Mouse (Mus musculus) lung, embryonic 16.5 days (tissue): ENCODE results near the gene Apba1. TPM values are rescaled to one million over a fixed set of nuclear protein-coding genes. Genes with fewer than 3 reads are reported as not detected.

Source experiments
- ATAC-seq: fragments of 200-750 bp; cut with Nextera tagmentation; 2 replicates; pipeline ENCODE4 v1.8.0; 2017; ENCODE audit warnings: low read depth, mild to moderate bottlenecking, moderate library complexity
- H3K27ac ChIP-seq: fragments of 300-500 bp; sonication (generic); 2 replicates; pipeline ENCODE4 v1.5.1; 2014; ENCODE audit warnings: mild to moderate bottlenecking, control low read depth, low read length
- H3K27me3 ChIP-seq: fragments of 300-500 bp; sonication (generic); 2 replicates; pipeline ENCODE4 v1.6.1; 2014; ENCODE audit warnings: low read depth, low read length, mixed read lengths; ENCODE audit not compliant: control insufficient read depth, insufficient read depth
- H3K36me3 ChIP-seq: fragments of 300-500 bp; sonication (generic); 2 replicates; pipeline ENCODE4 v1.6.1; 2014; ENCODE audit warnings: low read length; ENCODE audit not compliant: control insufficient read depth, insufficient read depth
- H3K4me1 ChIP-seq: fragments of 300-500 bp; sonication (generic); replicated peaks from 2 replicates; pipeline ENCODE4 v1.6.1; 2014; ENCODE audit warnings: low read length, mixed read lengths; ENCODE audit not compliant: control insufficient read depth, insufficient read depth
- H3K4me2 ChIP-seq: fragments of 300-500 bp; sonication (generic); 2 replicates; pipeline ENCODE4 v1.6.1; 2014; ENCODE audit warnings: low read depth, low read length, control low read depth
- H3K4me3 ChIP-seq: fragments of 300-500 bp; sonication (generic); 2 replicates; pipeline ENCODE4 v1.5.1; 2014; ENCODE audit warnings: mild to moderate bottlenecking, low read length, control low read depth
- H3K9ac ChIP-seq: fragments of 300-500 bp; sonication (generic); 2 replicates; pipeline ENCODE4 v1.6.1; 2014; ENCODE audit warnings: low read length, control low read depth
- H3K9me3 ChIP-seq: fragments of 300-500 bp; sonication (generic); 2 replicates; pipeline ENCODE4 v1.6.1; 2016; ENCODE audit warnings: low read length; ENCODE audit not compliant: control insufficient read depth
- WGBS: fragments of 180-500 bp; shearing (Covaris S2); extraction: QIAGEN DNeasy Blood & Tissue Kit; methylation state at CpG from one replicate; pipeline ENCODE4 v1.1.7; 2014; 5-methylcytosine and 5-hydroxymethylcytosine counted together
- polyA plus RNA-seq: library from polyadenylated mRNA; unstranded; fragments of >200 nt; fragmentation: Nextera tagmentation; extraction: Ambion mirVana; gene quantifications from 2 replicates; pipeline ENCODE4 v1.2.1, GENCODE M21; 2015

Gene Apba1
- polyA plus RNA-seq, 1 experiment from 2014 or later, result 0.33 TPM

- H3K36me3 ChIP-seq, result no peaks in the 10 kb centered on the region
- no peaks in the 10 kb centered on the region for H3K4me1 ChIP-seq
- no peak overlapping the region for H3K4me3 ChIP-seq
- ATAC-seq, result no peak
- H3K27ac ChIP-seq, result no peak overlapping the region
- no peaks in the 10 kb centered on the region for H3K27me3 ChIP-seq
- H3K9ac ChIP-seq, result no peak overlapping the region
- 28% methylated on average over 6 of the region's 6 CpGs for WGBS
- H3K9me3 ChIP-seq, result no peaks in the 10 kb centered on the region
- no peak overlapping the region for H3K4me2 ChIP-seq
Measured at GRCm38 (mm10) chr19:23984186-23984585, 225.5 kb downstream of the Apba1 start.

GRCm38 (mm10) chr19:23987291-23987690, 228.6 kb downstream of the Apba1 start:
- H3K27ac ChIP-seq, result no peak overlapping the region
- no peak overlapping the region for H3K9ac ChIP-seq
- no peak overlapping the region for H3K4me3 ChIP-seq
- no peaks in the 10 kb centered on the region for H3K4me1 ChIP-seq
- no peaks in the 10 kb centered on the region for H3K27me3 ChIP-seq
- 46% methylated on average over 2 of the region's 2 CpGs for WGBS
- no peaks in the 10 kb centered on the region for H3K9me3 ChIP-seq
- no peaks in the 10 kb centered on the region for H3K36me3 ChIP-seq
- no peak overlapping the region for H3K4me2 ChIP-seq
- no peak for ATAC-seq

- no peak overlapping the region for H3K4me3 ChIP-seq
- no peaks in the 10 kb centered on the region for H3K36me3 ChIP-seq
- H3K9ac ChIP-seq, result no peak overlapping the region
- H3K27ac ChIP-seq, result no peak overlapping the region
- no peak for ATAC-seq
- no peaks in the 10 kb centered on the region for H3K27me3 ChIP-seq
- H3K9me3 ChIP-seq, result no peaks in the 10 kb centered on the region
- no peak overlapping the region for H3K4me2 ChIP-seq
- H3K4me1 ChIP-seq, result no peaks in the 10 kb centered on the region
- WGBS, result 81% methylated on average over 4 of the region's 4 CpGs
Measured at GRCm38 (mm10) chr19:23988166-23988565, 229.5 kb downstream of the Apba1 start.

GRCm38 (mm10) chr19:23995766-23996399, 237.2 kb downstream of the Apba1 start:
- no peak overlapping the region for H3K9ac ChIP-seq
- no peaks in the 10 kb centered on the region for H3K27me3 ChIP-seq
- H3K4me2 ChIP-seq, result no peak overlapping the region
- no peak overlapping the region for H3K27ac ChIP-seq
- WGBS, result 73% methylated on average over 10 of the region's 10 CpGs
- no peak for ATAC-seq
- no peaks in the 10 kb centered on the region for H3K36me3 ChIP-seq
- H3K4me1 ChIP-seq, result no peaks in the 10 kb centered on the region; the same call in 1 of the 2 replicates
- H3K4me3 ChIP-seq, result no peak overlapping the region
- H3K9me3 ChIP-seq, result no peaks in the 10 kb centered on the region

Other genes with a start within 250 kb of the Apba1 start
- 2.3 and 3.2 TPM in 2 replicates for gene 1700028P14Rik, start 106.1 kb upstream of the Apba1 start, polyA plus RNA-seq
- gene Ptar1, start 71.5 kb upstream of the Apba1 start, polyA plus RNA-seq, result 4.8 and 6.2 TPM in 2 replicates